Mouse (Mus musculus) liver, embryonic 14.5 days (tissue): ENCODE results near the gene Tada3.

Experiments
- CTCF ChIP-seq: IDR thresholded peaks from 2 replicates; pipeline ENCODE4 v1.5.1; 2016; ENCODE audit warnings: antibody characterized with exemption, low read depth, control low read depth
- EP300 ChIP-seq: IDR thresholded peaks from 2 replicates; pipeline ENCODE4 v1.6.1; 2016; ENCODE audit warnings: antibody characterized with exemption, low read depth

GRCm38 (mm10) chr6:113424187-113424586 lies 46.5 kb upstream of the Tada3 start:
- TF ChIP-seq CTCF, result no peak
- no peak for TF ChIP-seq EP300
